Mouse (Mus musculus) heart, adult 9 months (tissue): ENCODE measurements around the gene Sytl1.

ENCODE experiments used
- DNase-seq, 2 experiments: peaks; one replicate each; pipeline ENCODE4 v3.0.0; 2022; ENCODE audit warnings: low spot score in 2 of 2

The Sytl1 gene

GRCm38 (mm10) chr4:133262882-133263281 is at the start of gene Sytl1:
Gene Sytl1, minus strand, starts transcription at chr4:133263113.
- DNase-seq: no peak

GRCm38 (mm10) chr4:133309948-133310347 is 47.0 kb upstream of the Sytl1 start:
- peak; percentile 37 to 74 for DNase-seq

- DNase-seq: peak in 1 of 2 experiments; percentile 34
Observed at GRCm38 (mm10) chr4:133307331-133307730, 44.4 kb upstream of the Sytl1 start.

GRCm38 (mm10) chr4:133305825-133306224 is 42.9 kb upstream of the Sytl1 start:
- DNase-seq: no peak

- no peak for DNase-seq
Observed at GRCm38 (mm10) chr4:133304770-133305169, 41.9 kb upstream of the Sytl1 start.

DNA sequence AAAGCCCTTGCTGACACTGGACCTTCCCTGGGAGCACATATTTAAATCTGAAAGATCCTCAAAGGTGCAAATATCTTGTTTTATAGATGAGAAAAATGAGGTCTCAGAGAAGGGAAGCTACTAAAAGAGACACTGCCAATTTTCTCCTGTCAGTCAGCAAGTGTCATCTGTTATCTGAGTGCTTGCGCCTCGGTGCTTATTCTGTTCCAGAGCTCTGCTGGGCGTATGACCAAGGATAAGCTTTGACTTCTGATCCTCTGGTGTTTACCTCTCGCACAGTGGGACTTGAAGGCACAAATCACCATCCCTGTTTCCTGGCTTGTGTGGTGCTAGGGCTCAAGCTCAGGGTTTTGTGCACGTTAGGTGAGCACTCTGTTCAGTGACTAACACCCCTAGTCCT is 39.8 kb upstream of the Sytl1 start:
- no peak for DNase-seq

DNA sequence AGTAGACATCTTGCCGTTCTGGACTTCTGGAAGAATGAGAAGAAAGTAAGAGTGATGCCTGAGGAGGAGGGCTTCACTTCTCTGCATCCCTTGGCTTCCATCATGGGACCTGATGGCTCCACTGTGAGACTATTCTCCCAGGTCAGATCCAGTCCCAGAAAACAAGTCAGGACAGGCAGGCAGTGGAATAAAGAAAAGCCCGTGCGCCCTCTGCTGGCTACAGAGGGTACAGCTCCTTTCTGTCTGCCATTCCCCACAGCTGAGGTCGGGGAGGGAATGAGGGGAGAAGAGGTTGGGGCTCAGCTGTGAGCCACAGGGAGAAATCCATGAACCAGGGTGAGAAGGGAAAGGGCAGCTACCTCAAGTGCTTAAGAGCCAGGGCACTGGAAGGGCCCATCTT is 38.9 kb upstream of the Sytl1 start:
- peak; percentile 38 to 55 for DNase-seq

DNA sequence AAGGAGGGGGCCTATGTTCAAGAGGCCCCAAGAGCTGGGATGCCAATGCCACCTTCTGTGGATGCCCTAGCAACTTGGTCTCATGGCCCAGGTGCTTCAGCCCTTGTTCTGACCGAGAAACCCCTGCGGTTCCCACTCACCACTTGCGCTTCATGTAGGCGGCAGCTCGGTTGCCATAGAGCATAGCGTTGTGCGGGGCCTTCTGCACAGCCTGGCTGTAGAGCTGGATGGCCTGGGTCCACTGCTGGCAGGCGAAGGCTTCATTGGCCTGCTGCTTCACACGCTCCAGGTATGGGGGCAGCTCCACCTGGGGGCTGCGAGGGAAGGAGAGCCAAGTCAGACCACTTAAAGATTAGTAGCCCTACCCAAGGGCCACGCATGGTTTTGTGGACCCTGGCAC is 37.5 kb upstream of the Sytl1 start:
- no peak for DNase-seq

- DNase-seq: no peak
Observed at GRCm38 (mm10) chr4:133299701-133300100, 36.8 kb upstream of the Sytl1 start.

DNA sequence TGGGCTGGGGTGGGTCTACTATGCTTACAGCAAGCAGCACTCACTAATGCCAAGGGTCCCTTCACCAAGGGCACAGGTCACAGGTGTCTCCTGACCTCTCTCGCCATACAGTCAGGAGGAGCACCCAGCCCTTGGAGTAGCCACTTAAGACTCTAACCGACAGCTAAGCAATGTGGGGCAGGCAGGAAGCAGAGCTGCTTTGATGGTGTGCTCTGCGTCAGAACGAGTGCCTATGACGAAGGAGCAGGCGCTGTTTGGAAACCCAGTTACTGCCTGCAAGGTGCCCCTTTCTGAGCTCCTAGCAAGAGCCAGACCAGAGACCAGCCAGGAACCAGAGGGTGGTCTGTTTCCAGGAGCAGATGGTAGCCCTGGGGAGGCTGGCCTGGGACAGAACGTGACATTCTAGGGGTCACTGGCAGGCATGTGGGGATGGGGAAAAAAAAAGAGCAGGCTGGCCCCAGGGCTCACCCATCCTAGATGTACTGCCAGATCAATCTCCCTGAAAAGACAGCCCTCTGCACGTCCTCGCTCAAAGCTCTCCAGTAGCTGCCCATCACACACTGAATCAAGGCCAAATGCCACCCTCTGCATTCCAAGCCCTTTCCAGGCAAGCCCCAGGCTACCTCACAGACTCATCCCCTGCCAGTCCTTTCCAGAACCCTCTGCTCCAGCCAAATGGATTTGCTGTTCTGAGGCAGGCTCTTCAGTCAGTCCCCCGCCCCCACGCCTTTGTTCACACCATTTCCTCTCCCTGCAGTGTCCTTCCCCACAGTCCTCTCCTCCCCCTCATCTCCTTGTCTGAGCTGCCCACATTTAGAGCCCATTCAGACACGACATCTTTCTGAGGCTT is 35.8 kb upstream of the Sytl1 start:
- DNase-seq: no peak

GRCm38 (mm10) chr4:133297801-133298238 is 34.9 kb upstream of the Sytl1 start:
- DNase-seq: peak; percentile 59 to 74

- no peak for DNase-seq
Observed at GRCm38 (mm10) chr4:133297360-133297759, 34.4 kb upstream of the Sytl1 start.

DNA sequence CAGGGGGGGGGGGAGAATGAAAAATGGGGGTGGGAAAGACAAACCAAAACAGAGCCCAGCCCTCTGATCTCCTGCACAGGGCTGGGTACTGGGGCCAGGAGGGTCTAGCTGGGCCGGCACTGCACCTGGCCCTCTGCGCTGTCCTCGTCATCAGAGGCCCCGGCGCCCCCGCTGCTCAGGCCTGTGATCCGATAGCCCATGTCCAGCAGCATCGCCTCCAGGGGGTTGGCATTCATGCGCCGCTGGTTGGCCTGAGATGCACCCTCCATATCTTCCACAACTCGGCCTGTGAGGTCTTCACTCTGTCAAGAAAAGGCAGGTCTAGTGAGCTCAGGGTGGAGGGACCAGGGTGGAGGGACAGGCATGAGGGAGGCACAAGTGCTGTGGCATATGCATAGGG is 31.2 kb upstream of the Sytl1 start:
- DNase-seq: no peak

DNA sequence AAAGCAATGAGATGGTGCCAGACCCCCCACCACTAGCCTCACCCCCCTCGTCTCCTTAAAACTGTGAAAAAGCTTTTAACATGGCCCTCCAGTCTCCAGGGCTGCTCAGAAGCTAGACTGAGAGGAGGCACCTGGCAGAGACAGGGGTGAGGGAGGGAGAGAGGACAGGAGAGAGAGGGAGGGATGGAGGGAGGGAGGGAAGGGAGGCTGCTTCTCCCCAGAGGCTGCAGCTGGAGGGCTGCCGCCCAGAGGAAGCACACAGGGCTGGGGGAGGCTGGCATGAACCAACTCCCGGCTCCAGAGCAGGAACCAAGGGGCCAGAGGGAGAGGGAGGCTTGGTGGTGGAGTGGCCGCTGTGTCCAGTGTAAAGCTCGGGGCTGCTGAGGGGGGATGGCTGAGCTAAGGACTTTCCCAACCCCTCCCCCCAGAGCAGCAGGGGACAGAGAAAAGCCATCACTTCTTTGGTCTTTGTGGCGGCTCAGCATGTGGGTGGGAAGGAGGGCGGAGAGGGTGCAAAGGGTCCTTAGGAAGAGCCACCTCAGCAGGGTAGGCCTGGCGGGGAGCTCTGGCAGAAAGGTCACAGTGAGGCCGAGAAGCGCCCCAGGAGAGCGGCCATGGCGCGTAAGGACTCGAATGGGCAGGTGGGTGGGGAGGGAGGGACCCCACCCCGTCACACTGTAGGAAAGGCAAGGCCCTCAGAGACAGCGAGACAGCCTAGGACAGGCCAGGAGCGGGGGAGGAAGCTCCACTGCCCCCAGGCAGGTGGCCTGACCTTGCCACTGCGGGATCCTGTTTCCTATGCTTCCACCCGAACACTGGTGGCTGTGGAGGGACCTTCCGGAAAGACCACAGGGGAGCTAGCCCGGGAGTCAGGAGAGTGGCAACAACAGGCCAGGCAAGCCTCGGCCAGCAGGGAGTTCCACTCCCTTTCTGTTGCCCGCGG is 30.3 kb upstream of the Sytl1 start:
- DNase-seq: no peak

GRCm38 (mm10) chr4:133292405-133292804 is 29.5 kb upstream of the Sytl1 start:
- DNase-seq: no peak

GRCm38 (mm10) chr4:133291255-133291654 is 28.3 kb upstream of the Sytl1 start:
- DNase-seq: no peak

DNA sequence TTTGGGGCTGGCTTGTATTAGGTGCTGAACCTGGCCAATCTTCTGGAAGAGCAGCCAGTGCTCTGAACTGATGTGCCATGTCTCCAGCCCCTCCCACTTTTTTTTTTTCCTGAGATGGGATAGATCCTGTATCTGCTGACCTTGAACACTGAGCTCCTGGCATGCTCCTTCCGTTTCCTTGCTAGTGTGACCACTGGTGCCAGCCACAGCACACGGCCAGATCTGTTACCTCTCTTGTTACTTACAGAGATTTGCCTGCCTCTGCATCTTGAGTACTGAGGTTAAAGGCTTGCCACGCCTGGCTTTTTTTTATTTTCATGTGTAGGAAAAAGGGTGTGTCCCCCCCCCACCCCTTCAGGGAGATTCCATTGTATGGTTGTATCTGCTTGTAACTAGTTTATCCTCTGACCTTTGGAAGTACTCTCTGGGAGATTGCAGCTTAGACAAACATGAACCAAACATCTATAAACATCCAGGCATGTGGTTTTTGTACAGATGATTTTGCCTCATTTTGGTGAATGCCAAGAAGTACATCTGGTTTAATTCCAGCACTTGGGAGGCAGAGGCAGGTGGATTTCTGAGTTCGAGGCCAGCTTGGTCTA is 23.7 kb upstream of the Sytl1 start:
- DNase-seq: no peak

DNA sequence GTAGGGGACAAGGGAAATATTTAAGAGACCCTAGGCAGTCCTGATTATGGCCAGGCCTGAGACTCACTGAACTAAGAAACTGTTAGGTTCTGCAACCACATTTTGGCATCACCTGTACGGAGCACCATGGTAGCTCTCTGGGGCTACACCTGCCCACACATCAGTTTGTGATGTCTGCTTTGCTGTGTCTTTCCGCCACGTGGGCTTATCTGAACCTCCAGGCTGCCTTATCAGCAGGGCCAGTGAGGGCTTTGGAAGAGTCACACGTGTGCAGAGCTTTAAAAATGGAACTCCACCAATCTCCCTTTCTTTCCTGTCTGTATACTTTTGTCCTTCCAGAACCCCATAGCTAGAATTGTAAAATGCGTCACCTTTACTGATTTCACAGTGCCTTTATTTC is 23.0 kb upstream of the Sytl1 start:
- DNase-seq: no peak

GRCm38 (mm10) chr4:133285299-133285698 is 22.4 kb upstream of the Sytl1 start:
- no peak for DNase-seq

DNA sequence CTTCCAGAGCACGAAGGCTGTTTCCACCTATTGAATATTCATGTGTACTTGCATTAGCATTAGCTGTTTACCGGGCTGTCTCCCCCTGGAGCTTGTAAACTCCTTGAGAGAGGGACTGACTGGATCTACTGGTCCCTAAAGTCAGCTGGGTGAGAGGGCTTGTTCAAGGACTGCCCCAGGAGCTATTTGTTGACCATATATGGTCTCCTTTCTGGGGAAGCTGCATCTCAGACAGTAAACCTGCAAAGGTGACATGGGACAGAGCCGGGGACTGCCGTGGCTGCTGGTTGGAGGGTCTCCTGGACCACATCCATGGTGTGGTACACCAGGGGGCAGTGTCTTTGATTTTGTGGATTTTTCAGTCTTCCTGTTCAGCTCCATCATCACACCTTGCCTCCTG is 19.7 kb upstream of the Sytl1 start:
- no peak for DNase-seq

- no peak for DNase-seq
Observed at GRCm38 (mm10) chr4:133281951-133282481, 19.1 kb upstream of the Sytl1 start.

DNA sequence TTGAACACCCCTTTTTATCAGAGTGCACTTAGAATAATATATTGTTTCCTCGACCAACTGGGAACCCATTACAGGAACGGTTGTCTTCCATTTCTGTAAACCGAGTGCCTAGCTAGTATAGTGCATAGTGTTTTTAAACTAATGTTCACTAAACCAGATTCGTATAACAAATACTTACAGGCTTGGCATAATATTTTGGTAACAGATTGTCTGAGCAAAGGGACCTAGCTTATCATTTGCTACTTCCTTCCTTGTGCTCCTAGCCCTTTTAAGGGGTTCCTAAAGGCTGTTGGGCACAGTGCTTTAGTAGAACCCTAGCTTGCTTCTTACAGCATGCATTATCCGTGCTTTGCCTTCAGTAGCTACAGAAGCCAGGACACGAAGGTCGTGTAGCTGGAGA is 18.6 kb upstream of the Sytl1 start:
- DNase-seq: no peak
